Mouse (Mus musculus) frontal cortex, adult (tissue): ENCODE measurements around the gene Senp1.

ENCODE experiments used
- ATAC-seq: cut with Nextera tagmentation; 2 replicates; pipeline ENCODE4 v1.9.2; 2017; ENCODE audit warnings: mild to moderate bottlenecking, moderate library complexity, mixed read lengths; ENCODE audit not compliant: low TSS enrichment

Gene Senp1

GRCm38 (mm10) chr15:98093121-98094011, at the start of gene Senp1:
Senp1 (minus strand) TSS chr15:98093744.
- peak; percentile 94 for ATAC-seq

- peak; percentile 14; the same call in 1 of the 2 replicates for ATAC-seq
These were observed 49.0 kb upstream of the Senp1 start for GRCm38 (mm10) chr15:98142515-98142914.

- no peak for ATAC-seq
These were observed 47.3 kb upstream of the Senp1 start for GRCm38 (mm10) chr15:98140809-98141208.

- ATAC-seq: no peak
These were observed 46.2 kb upstream of the Senp1 start for GRCm38 (mm10) chr15:98139763-98140162.

GRCm38 (mm10) chr15:98136871-98137270, 43.3 kb upstream of the Senp1 start:
- no peak for ATAC-seq

GRCm38 (mm10) chr15:98135671-98136070, 42.1 kb upstream of the Senp1 start:
- ATAC-seq: no peak

- no peak for ATAC-seq
These were observed 41.1 kb upstream of the Senp1 start for GRCm38 (mm10) chr15:98134666-98135065.

- ATAC-seq: peak; percentile 24; the same call in 1 of the 2 replicates
These were observed 40.5 kb upstream of the Senp1 start for GRCm38 (mm10) chr15:98134034-98134433.

GRCm38 (mm10) chr15:98133471-98133870, 39.9 kb upstream of the Senp1 start:
- no peak for ATAC-seq

- ATAC-seq: no peak
These were observed 38.6 kb upstream of the Senp1 start for GRCm38 (mm10) chr15:98131942-98132655.

GRCm38 (mm10) chr15:98131451-98131850, 37.9 kb upstream of the Senp1 start:
- no peak for ATAC-seq

- ATAC-seq: no peak
These were observed 37.5 kb upstream of the Senp1 start for GRCm38 (mm10) chr15:98131001-98131400.

- no peak for ATAC-seq
These were observed 27.3 kb upstream of the Senp1 start for GRCm38 (mm10) chr15:98120831-98121230.

- no peak for ATAC-seq
These were observed 25.8 kb upstream of the Senp1 start for GRCm38 (mm10) chr15:98119363-98119762.

- ATAC-seq: no peak
These were observed 22.7 kb upstream of the Senp1 start for GRCm38 (mm10) chr15:98116287-98116686.

GRCm38 (mm10) chr15:98115779-98116163, 22.2 kb upstream of the Senp1 start:
- no peak for ATAC-seq

- no peak for ATAC-seq
These were observed 21.6 kb upstream of the Senp1 start for GRCm38 (mm10) chr15:98114852-98115778.

GRCm38 (mm10) chr15:98114098-98114851, 20.7 kb upstream of the Senp1 start:
- ATAC-seq: no peak

- no peak for ATAC-seq
These were observed 18.2 kb upstream of the Senp1 start for GRCm38 (mm10) chr15:98111791-98112190.

GRCm38 (mm10) chr15:98108297-98109152, 15.0 kb upstream of the Senp1 start:
- ATAC-seq: peak; percentile 96
